Comparison of ENCODE assay signal across 13 mouse cellular contexts in genomic region chr19:58064116-58065000, GRCm38 (mm10).
DNase-seq lines count a peak whose midpoint lies in the region; ATAC-seq and TF ChIP-seq lines count a peak whose summit lies in the region.
"Had no signal": no experiment of that assay in that cellular context is flagged by ENCODE, and none has a peak within 500 bp of the region (broad histone marks: within the 10 kb centered on the region; RNA-seq: fewer than 3 reads in every experiment).

No protein-coding gene starts in this region.

- H3K9me3 ChIP-seq in heart, embryonic 15.5 days (replicated peaks) = no peaks in the 10 kb centered on the region
- no peaks in the 10 kb centered on the region for H3K9me3 ChIP-seq in neural tube, embryonic 13.5 days
- no peaks in the 10 kb centered on the region for H3K9me3 ChIP-seq in liver, embryonic 11.5 days (ENCODE audit: control insufficient read depth, low read length)
- H3K9me3 ChIP-seq in stomach, postnatal 0 days (ENCODE audit: control insufficient read depth, low read length) = no peaks in the 10 kb centered on the region

- H3K4me2 ChIP-seq in heart, embryonic 15.5 days = peak overlapping the region; percentile 40
- H3K4me2 ChIP-seq in neural tube, embryonic 13.5 days = no peak overlapping the region
- H3K4me2 ChIP-seq in liver, embryonic 11.5 days = peak overlapping the region; percentile 43
- peak overlapping the region; percentile 20 for H3K4me2 ChIP-seq in stomach, postnatal 0 days (replicated peaks; ENCODE audit: low read depth)

- TF ChIP-seq CTCF in stomach, postnatal 0 days (IDR thresholded peaks at IDR 0.05; ENCODE audit: low read depth) = no peak

- DNase-seq in heart, postnatal 25 days (ENCODE audit: low spot score) = no peak
- no peak for DNase-seq in neural tube, embryonic 10.5 days (ENCODE audit: extremely low spot score, low spot score)
- no peak for DNase-seq in liver, embryonic 11.5 days (ENCODE audit: low spot score)
- no peak for DNase-seq in stomach, postnatal 0 days (ENCODE audit: low spot score)
- DNase-seq in layer of hippocampus, postnatal 14 days (ENCODE audit: low spot score in 2 of 2) = no peak
- DNase-seq in left cerebral cortex, postnatal 36 days (ENCODE audit: low spot score in 2 of 2) = no peak
- DNase-seq: adrenal gland, adult 2 months; cerebellum, adult 2 months; gastrocnemius, postnatal 14 days; left cerebral cortex, postnatal 4 days had no signal

- no peaks in the 10 kb centered on the region for H3K36me3 ChIP-seq in heart, embryonic 15.5 days
- H3K36me3 ChIP-seq in neural tube, embryonic 13.5 days = no peaks in the 10 kb centered on the region
- H3K36me3 ChIP-seq in liver, embryonic 11.5 days (ENCODE audit: control insufficient read depth, insufficient read depth, low read length) = no peaks in the 10 kb centered on the region
- no peaks in the 10 kb centered on the region for H3K36me3 ChIP-seq in stomach, postnatal 0 days (ENCODE audit: control insufficient read depth, insufficient read depth, low read length)

- 13% methylated on average over 16 of the region's 16 CpGs for WGBS in heart, embryonic 15.5 days
- 35% methylated on average over 16 of the region's 16 CpGs for WGBS in neural tube, embryonic 13.5 days
- 10% methylated on average over 16 of the region's 16 CpGs for WGBS in liver, embryonic 11.5 days
- WGBS in stomach, postnatal 0 days = 38% methylated on average over 16 of the region's 16 CpGs

- peaks cover 42% of the 10 kb centered on the region for H3K4me1 ChIP-seq in heart, embryonic 15.5 days (replicated peaks)
- peaks cover 54% of the 10 kb centered on the region for H3K4me1 ChIP-seq in neural tube, embryonic 13.5 days (replicated peaks)
- peaks cover 15% of the 10 kb centered on the region for H3K4me1 ChIP-seq in liver, embryonic 11.5 days (replicated peaks; ENCODE audit: control insufficient read depth, insufficient read depth, low read length)
- no peaks in the 10 kb centered on the region; the same call in 1 of the 2 replicates for H3K4me1 ChIP-seq in stomach, postnatal 0 days (replicated peaks; ENCODE audit: control insufficient read depth, insufficient read depth)

- no peaks in the 10 kb centered on the region for H3K27me3 ChIP-seq in heart, embryonic 15.5 days
- H3K27me3 ChIP-seq in neural tube, embryonic 13.5 days = peaks cover 3% of the 10 kb centered on the region; the same call in 1 of the 2 replicates
- H3K27me3 ChIP-seq in liver, embryonic 11.5 days (replicated peaks; ENCODE audit: control insufficient read depth, insufficient read depth, low read length) = no peaks in the 10 kb centered on the region
- H3K27me3 ChIP-seq in stomach, postnatal 0 days (ENCODE audit: control insufficient read depth, insufficient read depth, low read length) = no peaks in the 10 kb centered on the region

- peak overlapping the region; percentile 11; the same call in 1 of the 2 replicates for H3K4me3 ChIP-seq in heart, embryonic 15.5 days
- no peak overlapping the region for H3K4me3 ChIP-seq in neural tube, embryonic 13.5 days
- no peak overlapping the region for H3K4me3 ChIP-seq in liver, embryonic 11.5 days (ENCODE audit: low read depth, low read length)
- H3K4me3 ChIP-seq in stomach, postnatal 0 days (ENCODE audit: low read depth, low read length) = no peak overlapping the region
- H3K4me3 ChIP-seq: megakaryocyte, embryonic 14.5 days had no signal

- ATAC-seq in heart, embryonic 15.5 days (replicated peaks; ENCODE audit: insufficient number of reproducible peaks, insufficient read depth, low FRiP score, low read depth) = peak; percentile 45; the same call in 1 of the 2 replicates
- ATAC-seq in neural tube, embryonic 13.5 days (ENCODE audit: low read depth) = no peak
- 0 out of 2 replicates have a peak, but pooled peaks have one; percentile 41 for ATAC-seq in liver, embryonic 11.5 days (replicated peaks; ENCODE audit: low FRiP score)
- peak; percentile 55; the same call in 1 of the 2 replicates for ATAC-seq in stomach, postnatal 0 days (ENCODE audit: low FRiP score, low TSS enrichment)

- intact Hi-C loops in heart, postnatal 25 days (cut with DNase I) = no loop called here
- intact Hi-C loops in left cerebral cortex, postnatal 36 days (cut with DNase I) = no loop called here

- peak overlapping the region; percentile 77 for H3K27ac ChIP-seq in heart, embryonic 15.5 days
- H3K27ac ChIP-seq in neural tube, embryonic 13.5 days (replicated peaks) = peak overlapping the region; percentile 46
- peak overlapping the region; percentile 55 for H3K27ac ChIP-seq in liver, embryonic 11.5 days (ENCODE audit: low read depth, low read length)
- 0 out of 2 replicates have a peak overlapping the region, but pooled peaks have one; percentile 53 for H3K27ac ChIP-seq in stomach, postnatal 0 days (replicated peaks)

- no peak overlapping the region for H3K9ac ChIP-seq in heart, embryonic 15.5 days
- H3K9ac ChIP-seq in neural tube, embryonic 13.5 days = no peak overlapping the region
- H3K9ac ChIP-seq in liver, embryonic 11.5 days (ENCODE audit: low read depth, low read length) = no peak overlapping the region
- H3K9ac ChIP-seq in stomach, postnatal 0 days (ENCODE audit: low read length) = no peak overlapping the region

- no peak for TF ChIP-seq EP300 in stomach, postnatal 0 days (optimal IDR thresholded peaks at IDR 0.05)
